Mouse (Mus musculus): ENCODE measurements around the gene Gas2l1. TPM values are rescaled to one million over a fixed set of nuclear protein-coding genes. Genes with fewer than 3 reads are reported as not detected.

The Gas2l1 gene
- total RNA-seq, 4 experiments from 2014 or later = 2.4 to 3.8 (median 3.1) TPM

Small RNA genes within 50 kb of the gene (microRNA-seq; reads per million reads assigned to microRNA genes)
- not detected for gene Gm47296

Other genes starting within 250 kb of the Gas2l1 start
- gene Nf2, start 215.8 kb downstream of the Gas2l1 start, total RNA-seq (2022) = 10 to 100 TPM; 52.9 to 62.2 (median 56.1) TPM
- 1 to 10 TPM in 1 of 4 experiments, under 1 TPM in 3; 0.29 to 1.1 (median 0.71) TPM for gene Nipsnap1, start 191.4 kb downstream of the Gas2l1 start, total RNA-seq (2022)
- gene Thoc5, start 170.0 kb downstream of the Gas2l1 start, total RNA-seq (2022) = 10 to 100 TPM; 14.0 to 16.3 (median 15.3) TPM
- gene Nefh, start 117.3 kb downstream of the Gas2l1 start, total RNA-seq (2022) = not detected
- gene Ap1b1, start 78.5 kb downstream of the Gas2l1 start, total RNA-seq (2022) = 10 to 100 TPM; 33.1 to 38.3 (median 37.8) TPM
- not detected for gene Rasl10a, start 7.2 kb downstream of the Gas2l1 start, total RNA-seq (2022)
- gene Rhbdd3, start 33.6 kb upstream of the Gas2l1 start, total RNA-seq (2022) = 10 to 100 TPM; 33.1 to 43.7 (median 34.2) TPM
- gene Ewsr1, start 33.9 kb upstream of the Gas2l1 start, total RNA-seq (2022) = 10 to 100 TPM; 55.1 to 68.1 (median 64.3) TPM
- gene Emid1, start 86.9 kb upstream of the Gas2l1 start, total RNA-seq (2022) = 1 to 10 TPM; 5.5 to 9.6 (median 8.4) TPM
- 10 to 100 TPM; 41.4 to 55.8 (median 48.8) TPM for gene Kremen1, start 196.2 kb upstream of the Gas2l1 start, total RNA-seq (2022)

Data from gastrocnemius, adult 8-10 months (tissue).